Mouse (Mus musculus): Measurements from ENCODE around the gene Arl16.
"Not testable (repeated sequence)": the region's sequence is repeated elsewhere in the genome, so short reads cannot be mapped to it uniquely, and the experiment has no call there.

Arl16 gene

DNA sequence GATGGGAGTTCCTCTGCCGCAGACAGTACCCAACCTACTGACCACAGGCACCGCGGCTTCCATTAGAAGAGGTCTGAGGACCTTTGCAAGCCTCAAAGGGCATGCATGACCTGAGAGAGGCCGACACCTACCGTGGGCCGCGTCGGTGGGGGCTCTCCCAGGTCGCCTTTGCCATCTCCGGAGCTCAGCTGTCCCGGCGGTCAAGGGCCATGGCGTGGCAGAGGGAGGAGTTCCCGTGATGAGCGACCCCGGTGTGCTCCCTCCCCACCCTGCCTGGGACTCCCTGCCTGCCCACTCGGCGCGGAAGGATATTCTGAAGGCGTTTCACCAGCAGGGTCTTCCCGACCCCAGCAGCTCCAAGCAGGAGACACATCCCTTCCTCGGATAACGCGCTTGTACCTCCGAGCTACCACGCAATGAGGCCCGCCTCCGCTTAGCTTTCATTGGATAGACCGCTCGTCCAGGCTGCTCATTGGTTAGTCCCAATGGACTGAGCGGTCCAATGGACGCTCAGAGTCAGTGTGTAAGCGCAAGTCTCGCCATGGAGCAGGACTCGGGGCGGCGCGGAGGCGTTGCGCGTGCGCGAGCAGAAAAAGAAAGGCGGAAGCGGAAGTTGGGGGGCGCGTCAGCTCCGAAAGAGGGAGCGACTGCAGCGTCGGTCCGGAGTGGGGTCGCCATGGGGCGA, at the start of gene Arl16:
Arl16 (minus strand) TSS at position 557 of the 685 bp plus-strand sequence.
- peak; percentile 98 for DNase-seq (ENCODE audit: low read depth)

DNA sequence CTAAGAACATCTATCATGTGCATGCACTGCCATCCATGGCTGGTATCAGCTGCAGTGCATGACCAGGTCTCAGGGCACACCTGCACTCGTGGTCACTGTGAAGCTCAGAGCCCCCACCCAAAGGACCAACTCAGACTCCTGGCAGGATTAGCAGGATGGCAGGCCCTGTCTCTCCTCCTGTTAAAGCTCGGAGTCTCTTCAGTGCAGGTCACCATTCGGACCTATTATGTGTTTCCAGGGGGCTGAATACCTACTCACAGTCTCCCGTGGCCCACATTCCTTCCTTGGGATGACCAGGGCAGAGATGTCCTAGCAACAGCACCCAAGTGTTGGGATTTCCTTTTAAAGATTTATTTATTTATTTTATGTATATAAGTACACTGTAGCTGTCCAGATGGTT, 49.7 kb upstream of the Arl16 start:
- DNase-seq (ENCODE audit: low read depth): no peak

DNA sequence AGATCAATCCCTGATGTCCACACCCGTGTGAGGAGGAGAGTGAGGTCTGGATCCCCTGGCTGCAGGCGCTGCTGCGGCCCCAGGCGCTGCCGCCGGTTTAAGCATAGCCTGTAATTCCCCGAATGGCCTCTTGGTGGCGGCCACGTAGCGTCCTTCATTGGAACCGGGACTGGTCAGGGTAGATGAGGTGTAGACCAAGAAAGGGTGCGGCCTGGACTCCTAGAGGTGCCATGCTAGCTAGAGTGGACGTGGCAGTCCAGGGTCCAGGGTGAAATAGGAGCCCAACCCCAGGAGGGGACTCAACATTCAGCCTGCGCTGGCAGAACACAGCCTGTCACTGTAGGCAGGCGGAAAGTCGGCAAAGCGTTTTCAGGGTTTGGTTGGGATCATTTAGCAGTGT, 48.2 kb upstream of the Arl16 start:
- DNase-seq (ENCODE audit: low read depth): peak; percentile 84

DNA sequence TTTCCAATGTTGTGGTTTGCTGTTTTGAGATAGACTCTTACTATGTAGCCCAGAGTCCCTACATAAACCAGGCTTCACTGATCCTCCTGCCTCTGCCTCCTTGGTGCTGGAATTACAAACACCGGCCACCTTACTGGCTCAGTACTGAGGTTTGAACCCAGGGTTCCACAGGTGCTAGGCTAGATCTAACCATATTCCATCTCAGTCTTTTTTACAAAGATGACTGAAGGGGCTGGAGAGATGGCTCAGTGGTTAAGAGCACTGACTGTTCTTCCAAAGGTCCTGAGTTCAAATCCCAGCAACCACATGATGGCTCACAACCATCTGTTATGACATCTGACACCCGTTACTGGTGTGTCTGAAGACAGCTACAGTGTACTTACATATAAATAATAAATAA, 46.9 kb upstream of the Arl16 start:
- not testable (repeated sequence) for DNase-seq (ENCODE audit: low read depth)

DNA sequence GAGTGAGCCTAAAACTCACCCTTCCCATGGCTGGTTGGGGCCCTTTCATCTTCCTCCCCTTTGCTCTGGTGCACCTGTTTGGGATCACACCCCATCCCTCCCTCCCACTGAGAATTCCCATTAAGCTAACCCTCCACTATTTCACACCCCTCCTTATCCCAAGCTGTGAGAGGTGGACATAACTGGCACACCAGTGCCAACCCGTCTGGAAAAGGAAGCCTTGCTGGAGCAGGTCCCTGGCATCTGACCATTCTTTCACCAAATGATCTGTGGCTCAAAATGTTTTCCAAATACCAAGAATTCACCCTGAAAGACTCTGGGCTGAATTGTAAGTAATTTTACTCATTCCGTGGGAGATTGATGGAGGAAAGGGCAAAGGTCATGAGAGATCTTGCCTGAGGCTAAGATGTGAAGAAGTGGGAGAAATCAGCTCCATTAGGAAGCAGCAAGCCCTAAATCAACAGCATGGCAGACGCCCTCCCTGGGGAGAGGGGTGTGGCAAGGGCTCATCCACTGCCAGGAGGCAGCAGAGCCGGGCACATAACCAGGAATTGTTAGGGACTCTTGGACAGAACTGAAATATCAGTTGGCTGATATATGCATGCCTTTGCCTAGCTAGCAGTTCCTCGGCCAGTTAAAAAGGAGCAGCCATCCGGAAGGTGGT, 45.5 kb upstream of the Arl16 start:
- no peak for DNase-seq (ENCODE audit: low read depth)

DNA sequence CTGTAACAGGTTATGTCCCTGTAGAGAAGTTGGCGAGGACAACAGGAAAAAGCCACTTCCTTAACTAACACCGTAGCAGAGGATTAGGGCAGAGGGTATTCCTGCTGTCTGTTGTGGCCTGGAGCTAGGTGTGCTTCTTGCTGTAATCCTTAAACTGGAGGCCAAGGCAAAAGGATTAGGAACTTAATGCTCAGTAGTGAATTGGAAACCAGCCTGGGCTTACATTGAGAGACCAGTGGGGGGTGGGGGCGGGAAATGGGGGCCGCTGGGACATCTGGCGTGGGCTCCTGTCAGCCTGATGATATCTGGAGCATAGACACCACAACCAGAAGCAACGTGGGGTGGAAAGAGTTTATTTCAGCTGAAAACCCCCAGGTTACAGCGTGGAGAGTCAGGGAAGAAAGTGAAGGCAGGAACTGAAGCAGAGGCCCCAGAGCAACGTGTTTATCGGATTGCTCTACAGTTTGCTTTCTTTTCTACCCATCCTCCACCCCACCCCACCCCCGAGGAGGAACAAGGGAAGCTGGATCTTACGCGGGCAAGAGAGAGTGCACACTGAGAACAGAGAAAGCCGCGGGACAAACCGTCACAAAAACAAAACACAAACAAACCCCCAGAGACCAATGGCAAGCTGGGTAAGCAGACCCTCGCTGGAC, 43.1 kb upstream of the Arl16 start:
- DNase-seq (ENCODE audit: low read depth): peak; percentile 78

DNA sequence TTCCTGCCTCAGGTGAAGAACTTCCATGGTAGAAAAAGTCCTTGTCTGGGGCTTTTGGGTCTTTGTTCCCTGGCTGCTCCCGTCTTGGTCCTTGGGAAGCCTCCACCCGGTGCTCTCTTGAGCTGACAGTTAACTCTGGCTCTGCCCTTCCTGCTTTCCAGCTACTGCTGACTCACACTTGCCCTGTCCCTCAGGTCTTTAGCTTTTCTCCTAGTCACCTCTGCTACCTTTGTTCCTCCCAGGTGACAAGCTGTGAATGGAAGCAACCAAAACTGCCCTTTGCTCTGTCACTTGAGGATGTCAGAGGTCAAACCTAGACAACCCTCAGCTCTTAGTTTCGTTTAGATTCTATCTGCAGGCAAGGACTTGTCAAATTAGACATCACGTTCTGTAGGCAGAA, 42.5 kb upstream of the Arl16 start:
- no peak for DNase-seq (ENCODE audit: low read depth)

DNA sequence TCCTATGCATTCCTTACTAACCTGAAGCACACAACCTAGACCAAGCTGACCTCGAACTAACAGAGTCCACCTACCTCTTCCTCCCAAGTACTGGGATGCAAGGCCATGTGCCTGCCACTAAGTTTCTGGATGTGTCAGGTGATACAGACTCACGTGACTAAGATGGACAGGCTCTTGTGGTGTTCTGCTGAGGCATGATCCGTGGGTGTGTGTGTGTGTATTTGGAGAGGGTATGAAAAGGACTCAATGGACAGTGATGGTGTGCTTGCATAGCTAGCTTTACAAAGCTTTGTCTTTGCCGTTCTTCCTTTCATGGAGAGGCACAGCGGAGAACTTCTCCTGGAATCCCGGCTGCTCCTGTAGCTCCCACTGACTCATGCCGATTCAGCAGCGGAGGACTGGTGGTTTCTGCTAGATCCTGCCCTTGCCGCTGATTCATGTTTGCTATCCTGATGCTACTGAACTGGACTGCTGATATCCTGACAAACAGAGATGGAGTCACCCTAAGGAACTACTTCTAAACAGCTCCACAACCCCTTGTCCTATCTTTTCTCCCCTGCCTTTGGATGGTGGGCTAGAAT, 41.0 kb upstream of the Arl16 start:
- peak; percentile 42 for DNase-seq (ENCODE audit: low read depth)

DNA sequence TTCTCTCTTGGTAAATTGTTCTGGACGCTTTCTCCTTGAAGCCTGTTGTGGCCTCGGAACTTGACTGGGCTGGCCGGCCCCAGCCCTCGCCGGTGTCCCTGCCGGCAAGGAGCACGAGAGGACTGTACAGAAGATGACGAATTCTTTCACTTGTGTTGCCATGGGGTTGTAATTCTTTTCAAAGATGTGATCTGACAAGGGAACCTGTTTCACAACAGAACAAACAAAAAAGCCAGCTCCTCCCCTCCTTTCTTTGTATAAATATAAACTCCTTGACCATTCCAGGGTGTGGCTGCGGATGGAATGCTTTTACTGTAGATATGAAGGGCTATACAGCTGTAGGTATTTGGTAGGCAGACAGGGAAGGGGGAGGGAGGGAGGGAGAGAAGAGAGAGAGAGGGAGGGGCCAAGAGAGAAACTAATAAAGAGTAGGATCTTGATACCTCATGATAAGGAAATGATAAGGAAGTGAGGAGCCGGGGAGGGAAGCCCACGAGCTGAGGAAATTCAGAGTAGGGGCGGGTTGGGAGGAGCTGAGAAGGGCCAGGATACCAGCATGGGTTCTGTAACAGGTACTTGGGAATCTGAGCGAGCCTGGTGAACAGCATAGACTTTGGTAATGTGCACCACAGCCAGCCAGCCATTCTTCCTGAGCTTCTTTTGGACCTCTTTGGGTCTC, 40.3 kb upstream of the Arl16 start:
- no peak for DNase-seq (ENCODE audit: low read depth)

DNA sequence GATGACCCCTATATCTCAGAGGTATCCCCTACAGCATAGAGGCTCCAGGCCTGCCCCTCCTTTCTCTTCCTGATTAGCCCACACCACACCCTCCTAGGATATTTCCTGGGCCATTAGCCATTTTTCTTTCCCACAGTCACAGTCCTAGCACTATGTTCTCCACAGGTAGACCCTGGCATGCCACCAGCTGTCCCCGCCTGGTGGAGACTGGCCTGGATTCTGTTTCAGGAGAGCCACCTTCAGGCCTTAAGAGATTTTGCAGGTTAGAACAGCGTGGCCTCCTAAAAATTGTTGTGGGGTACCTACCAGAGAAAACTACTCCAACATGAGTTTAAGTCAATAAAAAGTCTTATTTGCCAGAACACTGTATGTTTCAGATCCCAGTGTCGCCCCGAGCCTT, 39.5 kb upstream of the Arl16 start:
- peak; percentile 69 for DNase-seq (ENCODE audit: low read depth)

DNA sequence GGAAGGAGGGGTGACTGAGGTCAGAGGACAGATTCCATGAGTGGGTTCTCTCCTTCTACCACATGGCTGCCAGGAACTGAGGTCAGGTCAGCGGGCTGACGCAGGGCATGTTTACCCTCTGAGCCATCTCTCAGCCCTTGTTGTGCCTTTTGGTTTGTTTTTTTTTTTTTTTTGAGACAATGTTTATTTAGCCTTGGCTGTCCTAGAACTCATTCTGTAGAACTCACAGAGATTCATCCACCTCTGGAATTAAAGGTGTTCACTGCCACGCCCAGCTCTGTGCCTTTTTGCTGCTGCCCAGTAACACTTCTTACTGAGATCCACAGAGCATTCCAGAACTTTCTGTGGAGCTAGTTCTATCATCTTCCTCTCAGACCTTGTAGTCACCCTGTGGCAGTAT, 38.3 kb upstream of the Arl16 start:
- DNase-seq (ENCODE audit: low read depth): no peak

DNA sequence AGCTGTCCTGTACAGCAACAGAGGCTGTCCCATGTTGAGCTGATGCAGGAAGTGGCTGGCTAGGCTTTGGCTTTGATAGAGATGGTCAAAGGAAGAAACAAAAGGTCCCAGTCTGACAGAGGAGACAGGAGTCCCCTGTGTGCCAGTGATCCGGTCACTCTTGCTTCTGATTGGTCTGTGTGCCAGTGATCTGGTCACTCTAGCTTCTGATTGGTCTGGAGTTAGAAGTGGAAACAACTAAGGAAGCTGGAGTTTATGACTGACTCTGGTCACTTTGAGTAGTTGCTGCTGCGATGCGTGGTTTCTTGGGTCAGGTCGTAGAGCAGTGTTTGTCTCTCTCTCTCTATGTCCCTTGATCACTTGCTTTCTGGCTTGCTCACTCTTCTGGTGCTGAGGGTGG, 34.3 kb upstream of the Arl16 start:
- DNase-seq (ENCODE audit: low read depth): peak; percentile 56

DNA sequence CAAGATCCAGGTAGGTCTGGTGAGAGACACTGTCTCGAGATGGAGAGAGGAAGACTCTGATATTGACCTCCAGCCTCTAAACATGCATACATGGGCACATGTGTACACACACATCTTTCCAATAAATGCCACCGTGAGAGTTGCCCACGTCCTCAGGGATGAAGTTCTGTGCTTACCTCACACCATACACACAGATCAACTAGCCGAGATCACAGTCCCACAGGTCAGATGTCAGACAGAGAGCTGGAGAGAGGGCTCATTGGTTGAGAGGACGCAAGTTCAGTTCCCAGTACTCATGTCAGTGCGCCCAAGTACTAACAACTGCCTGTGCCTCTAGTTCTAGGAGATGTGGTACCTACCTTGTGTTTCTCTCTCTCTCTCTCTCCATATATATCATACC, 33.6 kb upstream of the Arl16 start:
- DNase-seq (ENCODE audit: low read depth): no peak

DNA sequence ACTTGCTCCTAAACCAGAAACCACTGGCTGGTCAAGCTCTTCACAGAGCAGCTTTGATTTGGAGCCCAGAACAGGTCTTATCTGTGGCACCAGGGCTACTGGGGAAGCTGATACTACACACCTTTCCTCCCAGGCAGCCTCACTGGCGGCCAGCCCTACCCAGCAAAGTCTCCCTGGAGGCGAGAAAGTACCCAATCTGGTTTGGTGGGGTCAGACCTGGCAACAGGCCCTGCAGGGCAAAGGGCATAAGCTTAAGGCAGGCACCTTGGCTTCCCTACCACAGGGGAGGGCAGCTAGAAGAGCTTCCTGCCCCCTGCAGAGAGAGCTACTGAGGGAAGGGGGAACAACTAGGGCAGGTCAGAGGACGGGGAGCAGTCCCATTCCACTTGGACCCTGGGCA, 33.0 kb upstream of the Arl16 start:
- no peak for DNase-seq (ENCODE audit: low read depth)

DNA sequence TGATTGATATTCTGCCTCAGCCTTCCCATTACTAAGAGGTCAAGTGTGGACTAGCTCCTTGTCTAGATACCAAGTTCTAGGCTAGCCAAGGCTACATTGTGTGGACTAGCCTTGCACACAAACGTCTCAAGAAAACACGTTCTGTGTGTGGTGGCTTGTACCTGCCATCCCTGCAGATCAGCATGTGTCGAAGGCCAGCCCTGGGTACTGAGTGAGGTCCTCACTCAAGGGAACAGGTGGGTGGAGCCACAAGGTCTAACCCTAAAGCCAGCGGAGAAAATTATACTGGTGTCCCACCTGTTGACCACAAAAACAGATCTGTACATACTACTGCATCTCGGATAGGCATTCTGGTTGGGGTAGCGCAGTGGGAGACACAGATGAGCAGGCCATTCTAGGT, 32.5 kb upstream of the Arl16 start:
- DNase-seq (ENCODE audit: low read depth): no peak

DNA sequence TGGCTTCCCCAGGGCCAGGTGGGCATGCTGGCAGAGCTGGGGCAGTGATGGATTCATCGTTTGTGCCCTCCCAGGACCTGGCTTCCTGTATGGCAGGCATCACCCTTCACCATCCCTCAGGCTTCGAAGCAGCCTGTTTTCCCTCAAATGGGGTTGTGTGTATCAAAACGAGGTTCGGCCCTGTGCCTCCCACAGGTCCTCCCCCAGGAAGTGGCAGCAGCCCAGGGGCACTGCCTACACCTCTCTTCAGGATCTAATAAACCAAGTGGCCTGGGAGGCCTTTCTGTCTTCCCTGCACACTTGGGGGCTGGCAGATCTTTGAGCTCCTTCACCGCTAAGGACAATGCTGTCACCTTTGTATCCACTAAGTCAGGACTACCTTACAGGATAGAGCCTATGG, 31.5 kb upstream of the Arl16 start:
- no peak for DNase-seq (ENCODE audit: low read depth)

DNA sequence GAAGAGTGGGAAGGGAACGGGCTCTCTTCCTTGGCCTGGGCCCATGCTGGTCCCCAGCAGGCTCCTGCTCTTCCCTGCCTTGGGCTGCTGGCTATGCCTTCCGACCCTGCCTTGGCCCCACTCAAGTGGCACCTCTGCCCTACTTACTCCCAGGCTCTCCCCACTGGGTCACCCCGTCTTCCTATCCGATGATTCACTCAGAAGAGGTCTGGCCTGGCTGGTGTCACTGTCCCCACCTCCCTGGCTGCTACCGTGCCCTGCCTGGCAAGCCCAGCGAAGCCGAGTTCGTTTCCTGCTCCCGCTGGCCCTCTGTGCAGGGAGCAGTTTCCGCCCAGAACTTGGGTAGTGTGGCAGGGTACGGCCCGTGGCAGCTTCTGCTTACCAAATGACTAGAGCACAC, 30.8 kb upstream of the Arl16 start:
- no peak for DNase-seq (ENCODE audit: low read depth)

DNA sequence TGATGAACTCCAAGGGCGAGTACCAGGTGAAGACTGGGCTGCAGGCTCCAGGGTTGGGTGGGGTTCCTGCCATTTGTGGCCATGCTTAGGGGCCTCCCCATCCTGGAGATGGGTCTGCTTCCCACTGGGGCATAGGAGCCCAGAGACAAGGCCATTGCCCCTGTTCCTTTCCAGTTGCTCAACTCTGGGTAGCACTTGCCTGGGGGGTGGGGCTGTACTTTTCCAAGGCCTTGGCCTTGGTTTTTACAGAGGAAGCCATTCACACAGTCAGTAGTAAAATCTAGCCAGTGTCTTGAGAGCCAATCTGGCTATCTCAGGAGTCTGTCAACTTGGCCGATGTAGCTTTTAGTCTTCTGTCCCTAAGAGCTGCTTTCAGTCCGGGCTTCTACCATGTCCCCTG, 30.0 kb upstream of the Arl16 start:
- no peak for DNase-seq (ENCODE audit: low read depth)

DNA sequence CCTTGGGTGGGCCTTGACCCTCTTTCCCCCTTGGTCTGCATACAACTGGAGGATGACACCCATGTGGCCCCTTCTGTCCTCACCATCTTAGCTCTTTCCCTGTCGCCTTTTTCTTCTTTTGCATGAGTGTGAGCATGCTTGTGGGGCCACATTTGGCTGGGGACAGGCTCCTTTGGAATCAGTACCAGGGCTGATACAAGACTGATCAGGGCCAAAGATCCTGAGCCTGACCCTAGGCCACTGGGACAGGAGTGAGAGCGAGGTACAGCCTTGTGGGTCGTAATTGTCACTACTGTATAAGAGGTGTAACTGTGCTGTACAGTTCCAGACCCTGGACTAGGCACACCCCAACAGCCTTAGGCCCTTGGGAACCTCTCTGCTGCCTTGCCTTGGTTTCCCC, 26.5 kb upstream of the Arl16 start:
- no peak for DNase-seq (ENCODE audit: low read depth)

DNA sequence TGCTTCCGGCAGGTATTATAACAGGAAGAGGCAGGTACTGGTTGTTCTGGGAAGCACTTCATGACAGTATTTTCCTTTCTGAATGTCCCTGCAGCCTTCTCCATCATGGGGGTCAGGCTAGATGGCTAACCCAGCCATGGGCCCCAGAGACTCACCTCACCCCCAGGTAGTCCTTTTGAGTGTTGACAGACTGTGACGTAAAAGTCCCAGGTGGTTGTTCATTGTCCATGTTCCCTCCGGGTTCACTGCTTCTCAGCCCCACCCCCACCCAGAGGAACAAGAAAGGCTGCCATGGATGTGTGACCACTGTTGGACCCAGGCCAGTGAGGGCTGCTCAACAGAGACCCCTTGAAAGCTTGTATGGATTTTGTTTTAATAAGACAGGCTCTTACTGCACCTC, 25.9 kb upstream of the Arl16 start:
- DNase-seq (ENCODE audit: low read depth): no peak

DNA sequence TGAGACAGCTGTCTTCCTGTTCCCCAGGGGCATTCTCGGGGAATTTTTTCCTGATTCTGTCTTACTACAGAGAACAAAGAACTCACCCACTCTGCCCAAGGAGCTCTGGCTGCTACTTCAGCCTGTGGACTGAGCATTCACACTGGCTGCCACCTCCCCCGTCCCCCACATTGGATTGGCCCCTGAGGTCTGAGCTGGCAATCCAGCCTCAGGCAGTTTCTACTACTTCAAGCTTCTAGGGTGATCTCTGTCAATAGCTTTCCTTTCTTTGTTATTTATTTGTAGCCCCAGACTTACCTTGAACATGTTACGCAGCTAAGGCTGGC, 25.4 kb upstream of the Arl16 start:
- no peak for DNase-seq (ENCODE audit: low read depth)

DNA sequence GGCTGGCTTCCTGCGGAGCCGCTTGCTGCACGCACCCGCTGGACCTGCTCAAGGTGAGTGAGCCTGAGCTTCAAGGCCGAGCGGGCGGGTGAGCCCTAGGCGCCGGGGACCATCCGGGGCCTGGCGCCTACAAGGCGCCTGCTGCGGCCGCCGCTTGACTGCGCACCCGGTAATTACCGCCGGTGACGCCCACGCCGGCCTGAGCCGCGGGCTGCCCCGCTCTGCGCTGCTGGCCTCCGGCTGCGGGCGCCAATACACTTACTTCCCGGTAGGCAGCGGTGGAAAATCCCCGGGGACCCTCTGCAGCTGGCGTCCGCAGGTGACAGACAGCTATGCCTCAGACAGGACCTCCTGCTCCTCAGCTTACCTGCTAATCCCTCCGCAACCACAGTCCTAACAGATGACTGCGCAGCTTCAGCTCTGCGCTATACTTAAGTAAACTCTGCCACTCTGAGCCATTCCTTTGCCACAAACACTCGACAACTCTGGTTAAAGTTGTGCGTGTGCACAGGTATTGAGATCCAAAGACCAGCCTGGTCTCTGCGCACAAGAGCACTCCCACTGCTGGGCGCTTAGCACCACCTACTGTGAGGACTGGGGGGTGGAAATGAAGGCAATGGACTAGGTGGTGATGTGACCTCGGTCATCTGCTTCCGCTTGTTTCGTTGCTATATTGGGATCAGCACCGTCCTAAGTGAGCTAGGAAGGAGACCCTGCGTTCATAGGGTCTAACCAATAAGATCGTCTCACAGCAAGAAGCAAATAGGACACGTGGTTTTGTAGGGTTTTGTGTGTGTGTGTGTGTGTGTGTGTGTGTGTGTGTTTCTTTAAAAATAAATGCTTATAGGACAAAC, 24.8 kb upstream of the Arl16 start:
- DNase-seq (ENCODE audit: low read depth): peak; percentile 88
